Mouse (Mus musculus) activated CD4-positive, CD25-positive, alpha-beta regulatory T cell, adult 4 months (primary cell): Measurements from ENCODE around the gene Olfr462. TPM values are rescaled to one million over a fixed set of nuclear protein-coding genes. Genes with fewer than 3 reads are reported as not detected.

Experiments
- ATAC-seq: one replicate; pipeline ENCODE4 v1.8.0; 2017
- polyA plus RNA-seq, 2 experiments: library from polyadenylated mRNA; unstranded; fragments of 100-300 nt; shearing (Covaris generic); gene quantifications; one replicate each; pipeline ENCODE4 v1.2.1; 2017

Olfr462 gene
- polyA plus RNA-seq, 2 experiments from 2014 or later, result not detected

DNA sequence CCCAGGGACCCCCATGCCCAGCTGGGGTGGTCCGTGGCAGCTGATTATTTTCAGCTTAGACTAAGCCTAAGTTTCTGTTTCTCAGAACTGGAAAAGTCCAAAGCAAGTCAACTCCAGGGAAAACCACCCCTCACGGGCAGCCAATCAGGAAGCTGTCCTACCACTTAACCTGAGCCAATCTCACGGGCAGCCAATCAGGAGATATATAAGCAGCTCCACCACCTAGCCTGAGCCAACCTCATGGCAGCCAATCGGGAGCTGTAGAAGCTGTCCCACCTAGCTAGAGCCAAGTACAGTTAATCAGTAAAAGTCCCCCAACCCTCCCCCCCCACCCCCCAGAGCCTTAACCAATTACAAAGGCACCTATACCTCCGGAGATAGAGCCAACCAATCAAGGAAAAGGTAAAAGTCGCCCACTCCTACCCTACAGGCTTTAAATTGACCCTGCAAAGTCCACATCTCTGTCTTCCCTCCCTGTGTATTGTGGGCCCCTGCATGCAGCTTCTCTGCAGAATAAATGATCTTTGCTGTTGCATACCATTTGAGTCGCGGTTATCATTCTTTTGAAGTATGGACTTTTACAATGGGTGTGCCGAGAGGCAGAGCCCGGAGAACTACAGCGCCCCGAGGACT lies 45.0 kb downstream of the Olfr462 start:
- no peak for ATAC-seq

GRCm38 (mm10) chr11:87841436-87841835 lies 50.6 kb downstream of the Olfr462 start:
- no peak for ATAC-seq

GRCm38 (mm10) chr11:87840676-87841075 lies 51.4 kb downstream of the Olfr462 start:
- ATAC-seq, result no peak

Other genes with a start within 250 kb of the Olfr462 start
- 10 to 100 TPM; 23.8 to 25.3 TPM for gene Rnf43, start 229.5 kb downstream of the Olfr462 start, polyA plus RNA-seq
- 100 to 1,000 TPM; 373 to 410 TPM for gene Supt4a, start 154.7 kb downstream of the Olfr462 start, polyA plus RNA-seq
- 1 to 10 TPM; 1.6 to 2.4 TPM for gene Tspoap1, start 131.7 kb downstream of the Olfr462 start, polyA plus RNA-seq
- gene Mpo, start 98.7 kb downstream of the Olfr462 start, polyA plus RNA-seq, result not detected
- gene Lpo, start 64.0 kb downstream of the Olfr462 start, polyA plus RNA-seq, result not detected
- gene Mks1, start 39.1 kb downstream of the Olfr462 start, polyA plus RNA-seq, result 1 to 10 TPM; 4.7 to 4.8 TPM
- not detected for gene Epx, start 16.7 kb downstream of the Olfr462 start, polyA plus RNA-seq
- not detected for gene Olfr463, start 5.1 kb upstream of the Olfr462 start, polyA plus RNA-seq
- gene Olfr464, start 28.7 kb upstream of the Olfr462 start, polyA plus RNA-seq, result not detected
- 1 to 10 TPM; 4.3 to 4.4 TPM for gene Dynll2, start 95.3 kb upstream of the Olfr462 start, polyA plus RNA-seq
- gene Srsf1, start 155.1 kb upstream of the Olfr462 start, polyA plus RNA-seq, result 10 to 100 TPM; 32.1 to 38.4 TPM
- gene Vezf1, start 176.0 kb upstream of the Olfr462 start, polyA plus RNA-seq, result 10 to 100 TPM; 20.6 to 21.0 TPM
- 1 to 10 TPM; 5.4 to 5.8 TPM for gene Cuedc1, start 205.8 kb upstream of the Olfr462 start, polyA plus RNA-seq